Mouse (Mus musculus) CH12.LX (cell line): ENCODE data around the gene Ppy.

ENCODE experiments used
- BHLHE40 ChIP-seq: IDR thresholded peaks from 2 replicates; pipeline ENCODE4 v1.6.1; 2011; ENCODE audit warnings: mild to moderate bottlenecking, low read depth, low read length, improper control_type of control experiment
- CTCF ChIP-seq, 2 experiments: IDR thresholded peaks in 1 of 2; conservative IDR thresholded peaks in 1 of 2; 2 replicates each; pipeline ENCODE4 v1.5.1; 2011 to 2012; ENCODE audit warnings: low read depth in 2 of 2, low read length in 2 of 2, improper control_type of control experiment in 1 of 2, inconsistent platforms in 1 of 2, mild to moderate bottlenecking in 1 of 2, moderate library complexity in 1 of 2
- ELF1 ChIP-seq: IDR thresholded peaks from 2 replicates; pipeline ENCODE4 v1.6.1; 2014; ENCODE audit warnings: low read depth, mild to moderate bottlenecking, inconsistent platforms, low read length, improper control_type of control experiment
- EP300 ChIP-seq: IDR thresholded peaks from 2 replicates; pipeline ENCODE4 v1.6.1; 2011; ENCODE audit warnings: low read length, improper control_type of control experiment
- ETS1 ChIP-seq: conservative IDR thresholded peaks from 2 replicates; pipeline ENCODE4 v1.6.1; 2012; ENCODE audit warnings: low read depth, mild to moderate bottlenecking, inconsistent platforms, low read length, improper control_type of control experiment, moderate library complexity
- MAFK ChIP-seq: IDR thresholded peaks from 2 replicates; pipeline ENCODE4 v1.6.1; 2011; ENCODE audit warnings: low read length, improper control_type of control experiment; ENCODE audit not compliant: insufficient replicate concordance
- MAX ChIP-seq: IDR thresholded peaks from 2 replicates; pipeline ENCODE4 v1.6.1; 2011; ENCODE audit warnings: low read length, improper control_type of control experiment
- NRF1 ChIP-seq: IDR thresholded peaks from 2 replicates; pipeline ENCODE4 v1.6.1; 2014; ENCODE audit warnings: low read depth, mild to moderate bottlenecking, inconsistent platforms, low read length, improper control_type of control experiment, moderate library complexity
- POLR2A ChIP-seq: IDR thresholded peaks from 2 replicates; pipeline ENCODE4 v1.6.1; 2011; ENCODE audit warnings: low read depth, mild to moderate bottlenecking, improper control_type of control experiment, low read length
- SMC3 ChIP-seq: IDR thresholded peaks from 2 replicates; pipeline ENCODE4 v1.6.1; 2011; ENCODE audit warnings: low read depth, low read length, improper control_type of control experiment
- UBTF ChIP-seq: IDR thresholded peaks from 2 replicates; pipeline ENCODE4 v1.6.1; 2012; ENCODE audit warnings: low read depth, mild to moderate bottlenecking, inconsistent platforms, low read length, improper control_type of control experiment, moderate library complexity

- TF ChIP-seq SMC3: no peak
- no peak for TF ChIP-seq POLR2A
- TF ChIP-seq NRF1: no peak
- TF ChIP-seq CTCF (conservative IDR thresholded peaks at IDR 0.05 in 1 of 2, IDR thresholded peaks at IDR 0.05 in 1 of 2; ENCODE audit: low read depth in 2 of 2, low read length in 2 of 2): no peak
- no peak for TF ChIP-seq MAX
- TF ChIP-seq MAFK: no peak
- no peak for TF ChIP-seq ETS1
- TF ChIP-seq EP300: no peak
- no peak for TF ChIP-seq UBTF
- no peak for TF ChIP-seq BHLHE40
- TF ChIP-seq ELF1: no peak
These were observed 45.4 kb upstream of the Ppy start for GRCm38 (mm10) chr11:102146531-102146930.
